Mouse (Mus musculus): Measurements from ENCODE around the gene Rap1gap2. TPM values are rescaled to one million over a fixed set of nuclear protein-coding genes. Genes with fewer than 3 reads are reported as not detected.

Gene Rap1gap2
- polyA plus RNA-seq, 1 experiment from 2014 or later, result 11.4 TPM

DNA sequence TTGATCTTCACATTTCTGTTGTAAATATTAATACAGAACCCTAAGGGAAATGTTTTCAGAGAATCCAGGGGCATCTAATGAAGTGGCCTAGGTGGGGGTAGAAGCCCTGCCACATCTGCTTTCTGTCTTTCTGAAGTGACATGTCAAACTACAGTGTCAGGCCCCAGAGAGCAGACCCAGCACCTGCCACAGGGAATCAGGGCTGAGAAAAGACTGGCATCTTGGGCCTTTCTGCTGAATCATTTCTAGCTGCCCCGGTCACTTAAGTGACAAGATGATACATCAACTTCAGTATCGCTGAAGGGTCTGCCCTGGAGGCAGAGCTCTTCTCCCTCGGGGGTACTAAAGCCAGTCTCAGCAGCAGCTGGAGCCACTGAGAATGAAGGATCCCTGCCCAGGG, 111.7 kb downstream of the Rap1gap2 start:
- no peak overlapping the region for H3K4me2 ChIP-seq (ENCODE audit: low read length)
- no peaks in the 10 kb centered on the region for H3K9me3 ChIP-seq (replicated peaks; ENCODE audit: low read length)
- no peak overlapping the region for H3K4me3 ChIP-seq (replicated peaks; ENCODE audit: low read depth, low read length)
- 35% methylated on average over 3 of the region's 3 CpGs for WGBS
- peak overlapping the region; percentile 25; the same call in 1 of the 2 replicates for H3K27ac ChIP-seq
- ATAC-seq (replicated peaks; ENCODE audit: low FRiP score, low read depth), result no peak
- no peak for TF ChIP-seq CTCF (IDR thresholded peaks at IDR 0.05; ENCODE audit: low read depth)
- no peaks in the 10 kb centered on the region for H3K36me3 ChIP-seq (ENCODE audit: insufficient read depth, low read length)
- no peak overlapping the region for H3K9ac ChIP-seq (ENCODE audit: low read depth, low read length)
- H3K4me1 ChIP-seq (replicated peaks; ENCODE audit: insufficient read depth, low read length), result peaks cover 8% of the 10 kb centered on the region; the same call in 1 of the 2 replicates
- DNase-seq (ENCODE audit: low spot score), result no peak
- no peaks in the 10 kb centered on the region for H3K27me3 ChIP-seq (ENCODE audit: insufficient read depth, low read length)

DNA sequence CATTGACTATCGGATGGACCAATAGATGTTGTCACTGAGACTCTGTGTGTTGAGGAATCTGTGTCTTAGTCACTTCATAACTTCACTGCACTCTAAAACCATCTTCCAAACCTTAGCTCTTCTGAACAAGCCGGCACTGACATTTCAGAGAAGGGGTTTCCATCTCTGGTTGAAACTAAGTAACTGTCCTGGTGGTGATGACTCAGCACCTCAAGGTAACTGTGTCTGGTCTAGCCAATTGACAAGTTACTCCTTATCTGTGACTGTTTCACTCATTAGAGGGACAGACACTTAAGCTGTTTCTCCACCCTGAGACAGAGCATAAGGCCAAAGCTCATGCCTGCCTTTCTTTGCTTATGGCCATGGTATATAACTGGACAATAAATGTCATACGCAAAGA, 114.1 kb downstream of the Rap1gap2 start:
- H3K4me2 ChIP-seq (ENCODE audit: low read length), result no peak overlapping the region
- no peak overlapping the region for H3K27ac ChIP-seq
- DNase-seq (ENCODE audit: low spot score), result no peak
- H3K9ac ChIP-seq (ENCODE audit: low read depth, low read length), result no peak overlapping the region
- no peak for ATAC-seq (replicated peaks; ENCODE audit: low FRiP score, low read depth)
- WGBS, result 95% methylated on average over 3 of the region's 3 CpGs
- H3K4me3 ChIP-seq (replicated peaks; ENCODE audit: low read depth, low read length), result no peak overlapping the region
- TF ChIP-seq CTCF (IDR thresholded peaks at IDR 0.05; ENCODE audit: low read depth), result no peak
- H3K36me3 ChIP-seq (ENCODE audit: insufficient read depth, low read length), result no peaks in the 10 kb centered on the region
- H3K4me1 ChIP-seq (replicated peaks; ENCODE audit: insufficient read depth, low read length), result peaks cover 11% of the 10 kb centered on the region; the same call in 1 of the 2 replicates
- H3K9me3 ChIP-seq (replicated peaks; ENCODE audit: low read length), result no peaks in the 10 kb centered on the region
- H3K27me3 ChIP-seq (ENCODE audit: insufficient read depth, low read length), result no peaks in the 10 kb centered on the region

DNA sequence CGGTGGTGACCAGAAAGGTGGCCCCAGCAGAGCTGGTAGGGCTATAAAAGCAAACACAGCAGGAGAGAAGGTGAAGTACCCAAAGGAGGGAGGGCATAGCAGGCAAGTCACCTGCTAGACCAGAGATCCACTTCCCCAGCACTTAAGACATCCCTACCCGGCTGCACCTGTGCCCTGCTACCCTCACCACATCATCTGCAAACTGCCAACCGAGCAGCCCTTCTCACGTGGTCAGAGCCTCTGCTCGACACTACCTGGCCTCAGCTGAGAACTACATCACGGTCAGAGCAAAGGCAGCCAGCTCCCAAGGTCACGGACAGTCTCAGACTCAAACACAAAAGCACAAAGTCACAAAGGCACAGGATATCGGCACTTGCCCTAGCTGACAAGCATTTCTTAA, 116.8 kb downstream of the Rap1gap2 start:
- Histone ChIP-seq H3K4me1 (replicated peaks; ENCODE audit: insufficient read depth, low read length) (0 out of 2 replicates have a peak, but pooled peaks cover 4% of the 10 kb centered on the region), H3K27me3 (ENCODE audit: insufficient read depth, low read length) (no peaks in the 10 kb centered on the region), H3K36me3 (ENCODE audit: insufficient read depth, low read length) (no peaks in the 10 kb centered on the region), H3K9me3 (replicated peaks; ENCODE audit: low read length) (no peaks in the 10 kb centered on the region), H3K4me2 (ENCODE audit: low read length) (no peak overlapping the region), H3K27ac (peak overlapping the region; percentile 62; the same call in 1 of the 2 replicates), H3K4me3 (replicated peaks; ENCODE audit: low read depth, low read length) (no peak overlapping the region), H3K9ac (ENCODE audit: low read depth, low read length) (no peak overlapping the region)
- DNase-seq (ENCODE audit: low spot score), result no peak
- TF ChIP-seq CTCF (IDR thresholded peaks at IDR 0.05; ENCODE audit: low read depth), result no peak
- 61% methylated on average over 8 of the region's 8 CpGs for WGBS
- no peak for ATAC-seq (replicated peaks; ENCODE audit: low FRiP score, low read depth)

DNA sequence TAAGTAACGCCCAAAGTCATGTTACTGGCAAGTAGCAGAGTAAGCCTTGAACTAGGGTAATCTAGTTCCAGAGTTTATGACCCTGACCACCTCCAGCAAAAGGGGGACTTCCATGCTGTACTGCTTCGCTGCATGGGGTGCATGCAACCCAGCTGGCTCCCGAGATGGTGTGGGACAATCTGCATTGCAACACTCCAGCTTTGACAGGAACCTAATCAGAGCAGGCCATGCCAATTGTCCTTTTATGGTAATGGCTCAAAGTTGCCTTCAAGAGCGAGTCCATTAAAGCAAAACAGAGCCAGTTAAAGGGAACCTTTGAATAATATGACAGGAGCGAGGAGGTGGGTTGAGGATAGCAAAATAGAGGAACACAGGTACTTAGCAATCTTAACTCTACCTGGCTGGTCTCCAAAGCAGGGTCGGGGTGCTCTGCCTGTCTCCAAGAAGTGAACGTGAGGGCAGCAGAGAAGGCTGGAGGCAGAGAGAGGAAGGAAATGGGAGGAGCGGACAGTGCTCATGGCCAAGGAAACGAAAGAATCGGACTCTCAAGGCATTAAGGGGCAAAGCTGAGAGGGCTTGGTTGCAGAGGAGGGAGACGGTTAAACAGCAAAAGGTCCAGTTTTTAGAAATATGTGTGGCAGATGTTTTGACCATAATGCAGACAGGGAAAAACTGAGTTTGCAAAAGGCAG, 117.4 kb downstream of the Rap1gap2 start:
- no peak overlapping the region for H3K4me3 ChIP-seq (replicated peaks; ENCODE audit: low read depth, low read length)
- no peak for ATAC-seq (replicated peaks; ENCODE audit: low FRiP score, low read depth)
- no peaks in the 10 kb centered on the region for H3K36me3 ChIP-seq (ENCODE audit: insufficient read depth, low read length)
- no peak overlapping the region for H3K9ac ChIP-seq (ENCODE audit: low read depth, low read length)
- H3K4me1 ChIP-seq (replicated peaks; ENCODE audit: insufficient read depth, low read length), result peaks cover 6% of the 10 kb centered on the region; the same call in 1 of the 2 replicates
- no peak for DNase-seq (ENCODE audit: low spot score)
- 0 out of 2 replicates have a peak overlapping the region, but pooled peaks have one; percentile 6 for H3K4me2 ChIP-seq (ENCODE audit: low read length)
- TF ChIP-seq CTCF (IDR thresholded peaks at IDR 0.05; ENCODE audit: low read depth), result no peak
- H3K27ac ChIP-seq, result peak overlapping the region; percentile 62
- no peaks in the 10 kb centered on the region for H3K9me3 ChIP-seq (replicated peaks; ENCODE audit: low read length)
- WGBS, result 49% methylated on average over 11 of the region's 11 CpGs
- H3K27me3 ChIP-seq (ENCODE audit: insufficient read depth, low read length), result no peaks in the 10 kb centered on the region

DNA sequence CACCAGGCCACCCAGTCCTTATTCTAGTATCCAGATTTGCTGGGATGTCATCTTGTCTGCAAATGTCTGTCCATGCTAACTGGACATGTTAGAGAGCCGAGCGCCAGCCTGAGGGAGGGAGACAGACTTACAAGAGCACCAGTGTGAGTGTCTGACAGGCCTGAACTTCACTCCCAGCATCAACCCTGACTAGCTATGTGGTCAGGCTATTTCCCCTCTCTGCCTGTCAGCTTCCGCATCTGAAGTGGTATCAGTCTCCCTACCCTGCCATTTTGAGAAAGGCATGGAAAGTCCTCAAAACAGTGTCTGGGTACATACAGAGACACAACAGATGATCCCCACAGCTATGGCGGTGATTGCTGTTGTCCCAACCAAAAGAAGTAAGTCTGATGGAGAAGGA, 119.6 kb downstream of the Rap1gap2 start:
- DNase-seq (ENCODE audit: low spot score) (no peak), ATAC-seq (replicated peaks; ENCODE audit: low FRiP score, low read depth) (no peak)
- no peak overlapping the region for H3K4me2 ChIP-seq (ENCODE audit: low read length)
- H3K27me3 ChIP-seq (ENCODE audit: insufficient read depth, low read length), result no peaks in the 10 kb centered on the region
- TF ChIP-seq CTCF (IDR thresholded peaks at IDR 0.05; ENCODE audit: low read depth), result no peak
- no peak overlapping the region for H3K9ac ChIP-seq (ENCODE audit: low read depth, low read length)
- 86% methylated on average over 4 of the region's 4 CpGs for WGBS
- no peaks in the 10 kb centered on the region for H3K36me3 ChIP-seq (ENCODE audit: insufficient read depth, low read length)
- H3K4me3 ChIP-seq (replicated peaks; ENCODE audit: low read depth, low read length), result no peak overlapping the region
- peaks cover 12% of the 10 kb centered on the region; the same call in 1 of the 2 replicates for H3K4me1 ChIP-seq (replicated peaks; ENCODE audit: insufficient read depth, low read length)
- no peak overlapping the region for H3K27ac ChIP-seq
- H3K9me3 ChIP-seq (replicated peaks; ENCODE audit: low read length), result no peaks in the 10 kb centered on the region

DNA sequence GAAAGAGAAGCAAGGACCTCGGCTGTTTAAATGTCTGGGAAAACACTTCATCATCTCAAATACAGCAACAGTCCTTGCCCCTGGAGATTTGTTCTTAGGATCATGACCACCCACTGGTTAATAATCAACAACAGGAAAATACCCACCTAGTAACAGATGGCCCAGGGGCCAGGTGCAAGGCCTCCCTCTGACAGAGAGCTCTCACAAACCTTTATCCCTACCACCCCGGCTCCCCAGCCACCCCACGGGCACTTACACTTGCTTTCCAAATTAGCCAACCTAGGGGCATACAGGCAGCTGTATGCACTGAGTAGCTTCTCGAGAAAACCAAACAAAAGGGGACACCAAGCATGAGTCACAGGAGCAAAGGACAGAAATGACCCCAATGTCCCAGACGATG, 121.5 kb downstream of the Rap1gap2 start:
- H3K4me3 ChIP-seq (replicated peaks; ENCODE audit: low read depth, low read length), result no peak overlapping the region
- no peak for ATAC-seq (replicated peaks; ENCODE audit: low FRiP score, low read depth)
- WGBS, result 51% methylated on average over 5 of the region's 5 CpGs
- DNase-seq (ENCODE audit: low spot score), result no peak
- no peaks in the 10 kb centered on the region for H3K9me3 ChIP-seq (replicated peaks; ENCODE audit: low read length)
- no peak for TF ChIP-seq CTCF (IDR thresholded peaks at IDR 0.05; ENCODE audit: low read depth)
- no peaks in the 10 kb centered on the region for H3K27me3 ChIP-seq (ENCODE audit: insufficient read depth, low read length)
- no peaks in the 10 kb centered on the region for H3K36me3 ChIP-seq (ENCODE audit: insufficient read depth, low read length)
- no peak overlapping the region for H3K4me2 ChIP-seq (ENCODE audit: low read length)
- peak overlapping the region; percentile 58; the same call in 1 of the 2 replicates for H3K27ac ChIP-seq
- peaks cover 12% of the 10 kb centered on the region; the same call in 1 of the 2 replicates for H3K4me1 ChIP-seq (replicated peaks; ENCODE audit: insufficient read depth, low read length)
- no peak overlapping the region for H3K9ac ChIP-seq (ENCODE audit: low read depth, low read length)

All from kidney, postnatal 0 days (tissue).